Mouse (Mus musculus): ENCODE data around the gene Rasal3.

DNA sequence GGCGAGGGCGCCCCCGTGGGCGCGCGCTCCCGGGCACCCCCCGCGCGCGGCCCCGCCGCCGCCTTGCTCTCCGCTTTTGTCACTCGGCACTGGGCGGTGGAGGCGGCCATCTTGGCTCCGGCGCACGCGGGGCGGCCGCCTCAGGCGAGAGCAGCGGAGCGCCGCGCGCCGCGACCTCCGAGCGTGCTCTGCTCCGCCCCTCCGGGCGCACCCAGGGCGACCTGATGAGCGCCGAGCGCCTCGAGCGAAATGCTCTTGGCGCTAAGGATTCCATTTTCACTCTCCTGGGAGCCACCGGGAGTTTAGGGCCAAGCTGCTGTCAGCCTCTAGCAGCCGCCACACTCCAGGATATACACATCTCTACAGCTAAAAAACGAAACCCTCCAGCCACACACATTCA, 39.1 kb downstream of the Rasal3 start:
- no peak for TF ChIP-seq EP300 (IDR thresholded peaks at IDR 0.05; ENCODE audit: low read depth)
- TF ChIP-seq CTCF (IDR thresholded peaks at IDR 0.05; ENCODE audit: low read depth), result 0 out of 2 replicates have a peak, but pooled peaks have one; percentile 8

Data from liver, postnatal 0 days (tissue).